Mouse (Mus musculus): ENCODE results near the gene Tbc1d2b. TPM values are rescaled to one million over a fixed set of nuclear protein-coding genes. Genes with fewer than 3 reads are reported as not detected.

Gene Tbc1d2b
- polyA plus RNA-seq, 1 experiment from 2014 or later = 9.9 TPM

- H3K9ac ChIP-seq (replicated peaks; ENCODE audit: low read length) = no peak overlapping the region
- ATAC-seq (replicated peaks; ENCODE audit: insufficient number of reproducible peaks, low FRiP score, low TSS enrichment, low read depth) = no peak
- H3K9me3 ChIP-seq (replicated peaks; ENCODE audit: control insufficient read depth, low read length) = no peaks in the 10 kb centered on the region
- no peaks in the 10 kb centered on the region for H3K4me1 ChIP-seq (ENCODE audit: control insufficient read depth, insufficient read depth, low read length)
- no peak overlapping the region for H3K27ac ChIP-seq (replicated peaks; ENCODE audit: low read depth, low read length)
- 57% methylated on average over 4 of the region's 4 CpGs for WGBS
- no peaks in the 10 kb centered on the region for H3K27me3 ChIP-seq (ENCODE audit: control insufficient read depth, insufficient read depth, low read length)
- no peak for DNase-seq (ENCODE audit: low spot score)
- H3K36me3 ChIP-seq (replicated peaks; ENCODE audit: control insufficient read depth, insufficient read depth, low read depth, low read length) = no peaks in the 10 kb centered on the region
- no peak overlapping the region for H3K4me3 ChIP-seq (ENCODE audit: low read depth, low read length)
- no peak overlapping the region; the same call in 1 of the 2 replicates for H3K4me2 ChIP-seq (ENCODE audit: low read depth, low read length)
Observed at GRCm38 (mm10) chr9:90164670-90165453, 105.7 kb downstream of the Tbc1d2b start.

- peak; percentile 62 for DNase-seq (ENCODE audit: low spot score)
- under 1% methylated on average over 18 of the region's 18 CpGs for WGBS
- H3K4me2 ChIP-seq (ENCODE audit: low read depth, low read length) = peak overlapping the region; percentile 94
- H3K4me1 ChIP-seq (ENCODE audit: control insufficient read depth, insufficient read depth, low read length) = no peaks in the 10 kb centered on the region
- H3K9me3 ChIP-seq (replicated peaks; ENCODE audit: control insufficient read depth, low read length) = no peaks in the 10 kb centered on the region
- peak overlapping the region; percentile 81 for H3K9ac ChIP-seq (replicated peaks; ENCODE audit: low read length)
- H3K27me3 ChIP-seq (ENCODE audit: control insufficient read depth, insufficient read depth, low read length) = no peaks in the 10 kb centered on the region
- H3K27ac ChIP-seq (replicated peaks; ENCODE audit: low read depth, low read length) = peak overlapping the region; percentile 38; the same call in 1 of the 2 replicates
- ATAC-seq (replicated peaks; ENCODE audit: insufficient number of reproducible peaks, low FRiP score, low TSS enrichment, low read depth) = peak; percentile 40
- peak overlapping the region; percentile 68 for H3K4me3 ChIP-seq (ENCODE audit: low read depth, low read length)
- H3K36me3 ChIP-seq (replicated peaks; ENCODE audit: control insufficient read depth, insufficient read depth, low read depth, low read length) = no peaks in the 10 kb centered on the region
Observed at GRCm38 (mm10) chr9:90163749-90164095, 106.9 kb downstream of the Tbc1d2b start.

- Histone ChIP-seq H3K9ac (replicated peaks; ENCODE audit: low read length) (peak within 1 kb of the TSS; percentile 81), H3K27ac (replicated peaks; ENCODE audit: low read depth, low read length) (peak within 1 kb of the TSS; percentile 38; the same call in 1 of the 2 replicates), H3K9me3 (replicated peaks; ENCODE audit: control insufficient read depth, low read length) (no peaks in the 10 kb centered on the region), H3K4me1 (ENCODE audit: control insufficient read depth, insufficient read depth, low read length) (no peaks in the 10 kb centered on the region), H3K4me2 (ENCODE audit: low read depth, low read length) (peak within 1 kb of the TSS; percentile 94), H3K4me3 (ENCODE audit: low read depth, low read length) (peak within 1 kb of the TSS; percentile 68), H3K36me3 (replicated peaks; ENCODE audit: control insufficient read depth, insufficient read depth, low read depth, low read length) (no peaks in the 10 kb centered on the region), H3K27me3 (ENCODE audit: control insufficient read depth, insufficient read depth, low read length) (no peaks in the 10 kb centered on the region)
- ATAC-seq (replicated peaks; ENCODE audit: insufficient number of reproducible peaks, low FRiP score, low TSS enrichment, low read depth) = peak; percentile 82
- peak; percentile 64 for DNase-seq (ENCODE audit: low spot score)
- under 1% methylated on average over 54 of the region's 60 CpGs for WGBS
Observed at GRCm38 (mm10) chr9:90162926-90163748, 107.5 kb downstream of the Tbc1d2b start, which contains the start of gene Adamts7. Adamts7 (plus strand) TSS chr9:90163069.

GRCm38 (mm10) chr9:90162243-90162925 lies 108.2 kb downstream of the Tbc1d2b start:
- Histone ChIP-seq H3K4me2 (ENCODE audit: low read depth, low read length) (peak overlapping the region; percentile 94), H3K27me3 (ENCODE audit: control insufficient read depth, insufficient read depth, low read length) (no peaks in the 10 kb centered on the region), H3K27ac (replicated peaks; ENCODE audit: low read depth, low read length) (peak overlapping the region; percentile 38; the same call in 1 of the 2 replicates), H3K9ac (replicated peaks; ENCODE audit: low read length) (peak overlapping the region; percentile 81), H3K4me3 (ENCODE audit: low read depth, low read length) (peak overlapping the region; percentile 68), H3K4me1 (ENCODE audit: control insufficient read depth, insufficient read depth, low read length) (no peaks in the 10 kb centered on the region), H3K9me3 (replicated peaks; ENCODE audit: control insufficient read depth, low read length) (no peaks in the 10 kb centered on the region), H3K36me3 (replicated peaks; ENCODE audit: control insufficient read depth, insufficient read depth, low read depth, low read length) (no peaks in the 10 kb centered on the region)
- ATAC-seq (replicated peaks; ENCODE audit: insufficient number of reproducible peaks, low FRiP score, low TSS enrichment, low read depth) (peak; percentile 84), DNase-seq (ENCODE audit: low spot score) (peak; percentile 78)
- 13% methylated on average over 18 of the region's 29 CpGs for WGBS

Other genes with a start within 250 kb of the Tbc1d2b start
- gene Ctsh, start 216.7 kb downstream of the Tbc1d2b start, polyA plus RNA-seq (2014; fragmentation: Nextera tagmentation; extraction: Ambion mirVana) = 8.9 and 11.8 TPM in 2 replicates
- gene Morf4l1, start 156.0 kb downstream of the Tbc1d2b start, polyA plus RNA-seq (2014; fragmentation: Nextera tagmentation; extraction: Ambion mirVana) = 527 and 556 TPM in 2 replicates
- 8.4 and 9.4 TPM in 2 replicates for gene Adamts7, start 107.7 kb downstream of the Tbc1d2b start, polyA plus RNA-seq (2014; fragmentation: Nextera tagmentation; extraction: Ambion mirVana)